Mouse (Mus musculus) midbrain, embryonic 13.5 days (tissue): ENCODE measurements at regions not wholly inside any gene's neighbourhood (a gene's known extent, or its start where the extent isn't known, plus 50 kb on each side); places are given as distances from the start of the nearest gene placed in this dataset.

Source experiments
- ATAC-seq: fragments of 200-750 bp; cut with Nextera tagmentation; 2 replicates; pipeline ENCODE4 v1.8.0; 2017; ENCODE audit warnings: mild to moderate bottlenecking, moderate TSS enrichment, moderate library complexity
- H3K27ac ChIP-seq: fragments of 300-500 bp; sonication (generic); 2 replicates; pipeline ENCODE4 v1.5.1; 2015; ENCODE audit warnings: inconsistent platforms, mild to moderate bottlenecking, moderate library complexity
- H3K27me3 ChIP-seq: fragments of 300-500 bp; sonication (generic); 2 replicates; pipeline ENCODE4 v1.6.1; 2015; ENCODE audit warnings: mild to moderate bottlenecking, inconsistent platforms
- H3K36me3 ChIP-seq: fragments of 300-500 bp; sonication (generic); 2 replicates; pipeline ENCODE4 v1.6.1; 2015; ENCODE audit warnings: mild to moderate bottlenecking, inconsistent platforms
- H3K4me1 ChIP-seq: fragments of 300-500 bp; sonication (generic); replicated peaks from 2 replicates; pipeline ENCODE4 v1.6.1; 2015; ENCODE audit warnings: inconsistent platforms
- H3K4me2 ChIP-seq: fragments of 300-500 bp; sonication (generic); replicated peaks from 2 replicates; pipeline ENCODE4 v1.6.1; 2015; ENCODE audit warnings: moderate library complexity, mild to moderate bottlenecking, inconsistent platforms
- H3K4me3 ChIP-seq: fragments of 300-500 bp; sonication (generic); replicated peaks from 2 replicates; pipeline ENCODE4 v1.5.1; 2015; ENCODE audit warnings: mild to moderate bottlenecking, inconsistent platforms
- H3K9ac ChIP-seq: fragments of 300-500 bp; sonication (generic); replicated peaks from 2 replicates; pipeline ENCODE4 v1.6.1; 2015; ENCODE audit warnings: mild to moderate bottlenecking, inconsistent platforms
- H3K9me3 ChIP-seq: fragments of 300-500 bp; sonication (generic); 2 replicates; pipeline ENCODE4 v1.6.1; 2016; ENCODE audit warnings: mild to moderate bottlenecking, inconsistent platforms
- WGBS: fragments of 180-500 bp; shearing (Covaris S2); methylation state at CpG from one replicate; pipeline ENCODE4 v1.1.7; 2015; 5-methylcytosine and 5-hydroxymethylcytosine counted together

DNA sequence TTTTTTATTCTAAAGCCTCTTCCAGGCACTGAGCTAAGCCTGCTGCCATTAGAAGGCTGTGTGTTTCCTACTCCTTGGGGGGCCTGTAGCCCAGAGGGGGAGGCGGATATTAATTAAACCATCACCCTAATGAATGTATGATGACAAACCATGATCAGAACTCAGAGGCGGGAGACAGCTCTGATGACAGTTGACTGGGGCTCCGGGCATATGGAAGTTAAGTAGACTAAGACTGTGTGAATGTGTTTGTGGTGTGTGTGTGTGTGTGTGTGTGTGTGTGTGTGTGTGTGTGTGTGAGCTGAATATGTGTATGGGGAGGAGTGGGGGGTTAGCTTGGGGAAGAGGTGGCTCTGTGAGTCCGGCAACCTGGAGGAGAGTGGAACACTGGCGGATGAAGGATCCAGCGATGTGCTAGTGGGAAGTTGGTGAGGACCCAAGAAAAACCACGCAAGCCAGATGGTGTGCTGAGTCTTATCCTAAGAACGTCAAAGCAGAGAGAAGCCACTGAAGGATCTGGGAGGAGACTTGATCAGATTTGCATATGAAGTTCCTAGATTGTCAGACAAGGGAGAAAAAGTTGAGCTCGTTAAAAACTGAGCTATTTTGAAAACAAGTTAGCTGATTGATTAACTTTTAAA lies 256.7 kb downstream of the Lmx1a start:
- Histone ChIP-seq H3K4me3 (no peak overlapping the region), H3K9ac (no peak overlapping the region), H3K4me2 (no peak overlapping the region), H3K27me3 (0 out of 2 replicates have a peak, but pooled peaks cover 2% of the 10 kb centered on the region), H3K9me3 (no peaks in the 10 kb centered on the region), H3K4me1 (peaks cover 8% of the 10 kb centered on the region), H3K36me3 (no peaks in the 10 kb centered on the region), H3K27ac (no peak overlapping the region)
- ATAC-seq: no peak
- WGBS: 66% methylated on average over 9 of the region's 9 CpGs

DNA sequence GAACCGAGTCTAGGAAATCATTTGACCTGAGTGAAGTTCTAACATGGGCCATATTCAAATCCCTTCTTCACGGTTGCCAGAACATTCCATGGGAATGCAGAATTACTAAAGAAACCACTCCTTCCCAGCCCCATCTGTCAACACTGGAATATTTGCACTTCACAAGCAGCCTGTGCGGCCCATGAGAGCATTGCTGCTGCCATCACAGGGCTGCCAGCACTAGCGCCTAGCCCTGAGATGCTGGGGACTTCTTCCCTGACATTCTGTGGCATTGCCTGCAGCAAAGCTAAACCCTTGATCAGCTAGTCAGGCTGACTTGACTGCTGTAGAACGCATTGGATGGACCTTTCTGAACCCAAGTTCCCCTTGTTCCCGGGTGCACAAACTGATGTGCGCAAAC lies 258.8 kb downstream of the Lmx1a start:
- Histone ChIP-seq H3K27ac (no peak overlapping the region), H3K36me3 (no peaks in the 10 kb centered on the region), H3K27me3 (0 out of 2 replicates have a peak, but pooled peaks cover 2% of the 10 kb centered on the region), H3K9ac (no peak overlapping the region), H3K4me1 (0 out of 2 replicates have a peak, but pooled peaks cover 3% of the 10 kb centered on the region), H3K4me3 (no peak overlapping the region), H3K4me2 (no peak overlapping the region), H3K9me3 (peaks cover 6% of the 10 kb centered on the region; the same call in 1 of the 2 replicates)
- peak; percentile 56; the same call in 1 of the 2 replicates for ATAC-seq
- 75% methylated on average over 7 of the region's 7 CpGs for WGBS

DNA sequence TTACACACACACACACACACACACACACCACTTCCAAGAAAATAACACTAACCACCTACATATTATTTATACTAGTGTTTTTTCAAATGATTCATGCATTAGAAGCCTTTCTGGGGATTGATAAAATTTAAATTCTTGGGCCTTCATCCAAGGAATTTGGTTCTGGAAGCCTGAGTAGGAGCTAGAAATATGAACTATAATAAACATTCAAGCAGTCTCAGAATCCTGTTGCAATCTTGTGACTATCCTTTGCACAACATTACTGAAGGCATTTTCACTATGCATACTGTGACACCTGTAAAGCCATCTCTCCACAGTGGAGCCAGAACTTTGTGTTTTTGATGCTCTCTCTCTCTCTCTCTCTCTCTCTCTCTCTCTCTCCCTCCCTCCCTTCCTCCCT lies 262.7 kb downstream of the Lmx1a start:
- no peak overlapping the region for H3K4me3 ChIP-seq
- H3K27ac ChIP-seq: no peak overlapping the region
- ATAC-seq: no peak
- H3K4me1 ChIP-seq: 0 out of 2 replicates have a peak, but pooled peaks cover 3% of the 10 kb centered on the region
- no peaks in the 10 kb centered on the region for H3K36me3 ChIP-seq
- H3K9ac ChIP-seq: no peak overlapping the region
- peaks cover 6% of the 10 kb centered on the region; the same call in 1 of the 2 replicates for H3K9me3 ChIP-seq
- H3K27me3 ChIP-seq: no peaks in the 10 kb centered on the region
- no peak overlapping the region for H3K4me2 ChIP-seq

DNA sequence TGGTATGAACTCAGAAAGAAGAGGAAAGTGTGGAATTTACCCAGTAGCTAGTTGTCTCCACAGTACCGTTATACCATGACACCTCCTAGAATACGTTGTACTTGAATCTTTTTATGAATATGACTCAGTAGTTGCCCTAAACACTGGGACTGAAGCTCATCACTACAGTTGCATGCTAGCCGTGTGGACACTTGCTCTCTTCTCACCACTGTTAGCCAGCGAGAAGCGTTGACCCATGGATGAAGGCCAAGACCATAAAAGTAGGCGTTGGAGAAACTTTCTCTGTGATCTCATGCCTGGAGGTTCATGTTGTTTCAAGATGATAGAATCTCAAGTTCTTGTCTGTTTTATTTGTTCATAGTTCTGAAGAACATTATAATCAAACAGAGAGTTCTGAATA lies 269.5 kb downstream of the Lmx1a start:
- ATAC-seq: no peak
- H3K27me3 ChIP-seq: no peaks in the 10 kb centered on the region
- H3K4me2 ChIP-seq: no peak overlapping the region
- no peaks in the 10 kb centered on the region for H3K9me3 ChIP-seq
- WGBS: 95% methylated on average over 6 of the region's 6 CpGs
- no peak overlapping the region for H3K9ac ChIP-seq
- H3K4me1 ChIP-seq: 0 out of 2 replicates have a peak, but pooled peaks cover 2% of the 10 kb centered on the region
- H3K36me3 ChIP-seq: no peaks in the 10 kb centered on the region
- no peak overlapping the region for H3K4me3 ChIP-seq
- no peak overlapping the region for H3K27ac ChIP-seq

DNA sequence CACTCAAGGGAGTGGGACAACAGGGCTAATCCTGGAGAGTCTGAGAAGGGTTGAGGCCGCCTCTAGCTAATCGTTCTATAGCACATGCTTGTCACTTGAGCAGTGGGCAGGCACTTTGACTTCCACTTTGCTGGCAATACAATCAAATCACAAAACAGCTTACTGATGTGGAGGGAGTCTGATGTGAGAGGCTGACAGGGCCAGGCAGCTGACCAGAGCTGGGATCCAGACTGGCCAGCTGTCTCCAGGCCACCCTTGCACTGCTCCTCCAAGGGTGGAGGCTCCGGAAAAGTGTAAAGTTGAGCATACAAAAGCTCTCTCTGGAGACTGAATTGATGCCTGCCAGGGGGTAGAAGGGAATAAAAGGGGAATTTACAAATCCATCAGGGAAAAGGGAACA lies 280.5 kb downstream of the Lmx1a start:
- Histone ChIP-seq H3K9me3 (no peaks in the 10 kb centered on the region), H3K4me2 (no peak overlapping the region), H3K27me3 (peaks cover 13% of the 10 kb centered on the region), H3K27ac (no peak overlapping the region), H3K9ac (no peak overlapping the region), H3K4me1 (0 out of 2 replicates have a peak, but pooled peaks cover 8% of the 10 kb centered on the region), H3K36me3 (no peaks in the 10 kb centered on the region), H3K4me3 (no peak overlapping the region)
- WGBS: 20% methylated on average over 3 of the region's 3 CpGs
- ATAC-seq: 0 out of 2 replicates have a peak, but pooled peaks have one; percentile 53

DNA sequence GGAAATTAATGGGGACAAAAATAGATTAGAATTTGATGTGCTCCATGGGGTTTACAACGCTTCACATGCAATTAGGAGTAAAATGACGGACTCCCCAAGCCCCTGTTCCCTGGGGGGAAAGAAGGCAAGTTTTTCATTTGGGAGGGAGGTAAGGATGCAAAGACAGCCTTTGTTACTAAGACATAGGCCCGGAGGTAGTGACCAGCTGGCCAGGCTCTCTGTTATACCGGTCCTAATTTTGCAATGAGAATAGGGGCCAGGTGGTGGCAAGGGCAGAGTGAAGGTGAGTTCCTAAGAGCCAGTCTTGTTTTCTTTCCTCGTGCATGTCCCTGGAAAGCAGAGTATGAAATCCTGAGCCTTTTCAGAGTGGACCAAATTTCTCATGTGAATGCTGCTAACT lies 280.9 kb downstream of the Lmx1a start:
- no peak for ATAC-seq
- Histone ChIP-seq H3K9ac (no peak overlapping the region), H3K4me3 (no peak overlapping the region), H3K9me3 (no peaks in the 10 kb centered on the region), H3K36me3 (no peaks in the 10 kb centered on the region), H3K4me2 (no peak overlapping the region), H3K27ac (no peak overlapping the region), H3K27me3 (peaks cover 13% of the 10 kb centered on the region), H3K4me1 (0 out of 2 replicates have a peak, but pooled peaks cover 8% of the 10 kb centered on the region)
- WGBS: 21% methylated on average over 5 of the region's 5 CpGs

DNA sequence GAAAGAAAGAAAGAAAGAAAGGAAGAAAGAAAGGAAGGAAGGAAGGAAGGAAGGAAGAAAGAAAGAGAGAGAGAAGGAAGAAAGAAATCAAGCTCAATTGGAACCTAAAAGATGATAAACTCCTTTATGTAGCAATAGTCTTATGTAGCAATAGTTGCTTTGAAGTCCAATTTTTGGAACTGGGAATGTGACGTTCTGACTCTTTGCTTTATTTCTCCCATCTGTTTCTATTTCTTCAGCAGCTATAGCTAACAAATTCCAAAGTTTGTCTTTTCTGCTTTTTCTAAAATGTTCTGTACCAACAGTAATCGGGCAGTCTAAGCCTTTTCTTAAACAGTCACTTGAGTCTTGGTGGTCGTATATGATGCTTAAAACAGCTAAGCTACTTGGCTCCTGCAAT lies 287.7 kb downstream of the Lmx1a start:
- Histone ChIP-seq H3K4me3 (no peak overlapping the region), H3K27ac (no peak overlapping the region), H3K9ac (no peak overlapping the region), H3K27me3 (no peaks in the 10 kb centered on the region), H3K9me3 (no peaks in the 10 kb centered on the region), H3K4me1 (no peaks in the 10 kb centered on the region), H3K36me3 (no peaks in the 10 kb centered on the region), H3K4me2 (no peak overlapping the region)
- ATAC-seq: no peak
- WGBS: 89% methylated on average over 3 of the region's 3 CpGs

DNA sequence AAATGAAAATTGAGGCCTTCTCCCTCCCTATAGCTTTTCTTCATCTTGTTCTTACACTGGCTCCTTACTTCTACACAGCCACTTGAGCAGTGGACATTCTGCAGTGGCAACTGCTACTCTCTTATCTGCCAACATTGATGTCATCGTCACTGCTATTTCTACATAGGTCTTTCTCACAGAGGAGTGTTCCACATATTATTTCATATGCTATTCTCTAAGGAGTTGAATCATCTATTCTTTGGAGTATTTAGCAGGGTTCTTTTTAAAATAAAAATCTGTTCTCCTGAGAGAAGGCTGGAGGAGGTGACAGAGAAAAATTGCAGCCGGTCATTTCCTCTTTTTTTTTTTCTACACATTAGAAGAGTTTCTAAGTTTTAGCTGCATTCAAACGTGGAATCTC lies 290.1 kb downstream of the Lmx1a start:
- Histone ChIP-seq H3K27me3 (no peaks in the 10 kb centered on the region), H3K4me1 (no peaks in the 10 kb centered on the region), H3K4me3 (no peak overlapping the region), H3K9ac (no peak overlapping the region), H3K27ac (no peak overlapping the region), H3K9me3 (no peaks in the 10 kb centered on the region), H3K4me2 (no peak overlapping the region), H3K36me3 (no peaks in the 10 kb centered on the region)
- no peak for ATAC-seq
- 87% methylated on average over 3 of the region's 3 CpGs for WGBS

DNA sequence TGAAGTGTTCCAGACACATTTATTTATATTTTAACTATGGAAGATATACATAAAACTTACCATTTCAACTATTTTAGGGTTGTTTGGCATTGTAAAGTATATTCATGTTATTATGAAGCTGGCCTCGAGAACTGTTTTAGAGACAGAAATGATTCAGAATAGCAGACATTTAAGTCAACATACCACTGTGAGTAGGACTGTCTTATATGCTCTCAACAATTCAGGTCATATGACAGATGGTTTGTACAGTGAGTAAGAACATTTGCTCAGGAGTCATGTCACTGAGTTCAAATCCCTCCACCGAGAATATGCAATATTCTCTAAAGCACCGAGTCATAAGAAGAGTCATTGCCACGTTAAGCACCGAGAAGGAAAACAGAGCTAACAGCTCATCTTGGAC lies 290.6 kb downstream of the Lmx1a start:
- H3K4me3 ChIP-seq: no peak overlapping the region
- ATAC-seq: no peak
- 95% methylated on average over 5 of the region's 5 CpGs for WGBS
- H3K4me2 ChIP-seq: no peak overlapping the region
- H3K36me3 ChIP-seq: no peaks in the 10 kb centered on the region
- H3K27ac ChIP-seq: no peak overlapping the region
- no peaks in the 10 kb centered on the region for H3K9me3 ChIP-seq
- no peak overlapping the region for H3K9ac ChIP-seq
- H3K27me3 ChIP-seq: no peaks in the 10 kb centered on the region
- no peaks in the 10 kb centered on the region for H3K4me1 ChIP-seq

DNA sequence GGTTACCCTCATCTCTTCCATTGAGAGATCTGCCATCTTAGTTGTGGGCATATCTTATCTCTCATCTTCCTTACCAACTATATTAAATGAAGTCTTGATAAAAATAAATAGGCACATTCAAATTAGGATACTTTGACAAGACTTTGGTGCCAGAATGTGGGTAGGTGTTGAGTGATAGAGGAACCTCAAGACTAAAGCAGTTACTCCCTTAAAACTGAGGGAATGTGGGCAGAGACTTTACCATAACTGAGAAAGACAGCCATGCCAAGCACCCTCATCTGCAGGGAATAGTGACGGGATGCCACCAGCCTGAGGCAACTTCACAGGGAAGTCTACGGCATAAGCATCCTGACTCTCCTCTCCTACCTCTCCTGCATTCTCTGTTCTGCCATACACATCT lies 292.3 kb downstream of the Lmx1a start:
- 95% methylated on average over 2 of the region's 2 CpGs for WGBS

DNA sequence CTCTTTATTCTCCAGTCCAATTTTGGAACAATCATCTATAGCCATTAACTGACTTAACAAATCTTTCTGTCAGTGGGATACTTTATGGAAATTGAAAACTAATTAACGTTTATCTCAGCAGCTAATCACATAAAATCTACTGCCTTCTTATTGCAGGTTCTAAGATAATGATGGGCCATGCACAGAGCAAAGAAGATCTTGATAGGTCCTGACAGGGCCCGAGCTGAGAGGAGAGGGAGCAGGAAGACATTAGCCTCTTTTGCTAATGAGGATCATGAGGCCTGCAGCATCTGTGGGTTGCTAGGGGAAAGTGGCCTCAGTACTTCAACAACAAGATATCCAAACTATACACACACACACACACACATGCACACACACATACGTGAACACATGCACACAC lies 318.4 kb downstream of the Lmx1a start:
- H3K4me1 ChIP-seq: 0 out of 2 replicates have a peak, but pooled peaks cover 3% of the 10 kb centered on the region
- no peak overlapping the region for H3K4me3 ChIP-seq
- no peaks in the 10 kb centered on the region for H3K27me3 ChIP-seq
- H3K27ac ChIP-seq: no peak overlapping the region
- no peaks in the 10 kb centered on the region for H3K36me3 ChIP-seq
- H3K9me3 ChIP-seq: peaks cover 3% of the 10 kb centered on the region; the same call in 1 of the 2 replicates
- ATAC-seq: no peak
- 85% methylated on average over 3 of the region's 3 CpGs for WGBS
- H3K9ac ChIP-seq: no peak overlapping the region
- no peak overlapping the region for H3K4me2 ChIP-seq

More for the DNA sequence above, 292.3 kb downstream of the Lmx1a start:
- no peaks in the 10 kb centered on the region for H3K9me3 ChIP-seq
- H3K36me3 ChIP-seq: no peaks in the 10 kb centered on the region
- no peak overlapping the region for H3K4me2 ChIP-seq
- no peak overlapping the region for H3K4me3 ChIP-seq
- H3K9ac ChIP-seq: no peak overlapping the region
- H3K27ac ChIP-seq: no peak overlapping the region
- no peak for ATAC-seq
- no peaks in the 10 kb centered on the region for H3K27me3 ChIP-seq
- H3K4me1 ChIP-seq: no peaks in the 10 kb centered on the region

DNA sequence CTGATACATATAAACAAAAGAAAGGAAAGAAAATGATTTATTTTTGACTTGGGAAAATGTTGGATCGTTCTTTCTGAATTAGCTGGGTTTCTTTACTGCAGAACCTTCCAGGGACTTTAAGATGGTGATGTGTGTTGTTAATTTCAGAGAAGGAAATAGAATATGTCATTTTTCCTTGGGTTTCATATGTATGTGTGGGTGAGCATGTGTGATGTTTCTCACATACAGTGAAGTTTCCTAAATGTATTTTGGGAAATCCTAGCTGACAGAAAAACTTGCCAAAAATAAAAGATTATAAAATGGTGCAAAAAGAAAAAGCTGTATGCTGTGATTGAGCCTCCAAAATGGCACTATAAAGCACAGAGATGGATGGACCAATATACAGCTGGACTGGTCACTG lies 319.2 kb downstream of the Lmx1a start:
- Histone ChIP-seq H3K27me3 (no peaks in the 10 kb centered on the region), H3K9ac (no peak overlapping the region), H3K27ac (no peak overlapping the region), H3K36me3 (no peaks in the 10 kb centered on the region), H3K4me1 (no peaks in the 10 kb centered on the region), H3K4me3 (no peak overlapping the region), H3K4me2 (no peak overlapping the region), H3K9me3 (peaks cover 3% of the 10 kb centered on the region; the same call in 1 of the 2 replicates)
- no peak for ATAC-seq
- 89% methylated on average over 1 of the region's 1 CpGs for WGBS

DNA sequence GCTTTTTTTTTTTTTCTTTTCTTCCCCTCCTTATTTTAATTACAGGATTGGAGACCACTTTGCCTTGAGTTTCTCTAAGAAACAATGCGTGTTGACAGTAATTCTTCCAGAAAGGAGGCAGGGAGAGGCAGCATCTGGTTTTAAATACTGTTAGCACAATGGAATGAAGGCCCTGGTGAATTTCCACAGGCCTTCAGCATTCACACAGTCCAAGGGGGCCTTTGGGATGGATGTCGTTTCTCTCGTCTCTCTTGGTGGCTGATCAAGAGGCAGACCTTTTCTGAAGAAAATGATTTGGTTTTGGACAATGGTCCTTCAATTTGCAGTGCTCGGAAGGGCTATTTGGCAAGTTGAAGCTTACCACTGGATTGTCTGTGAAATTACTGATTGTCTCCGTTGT lies 321.4 kb downstream of the Lmx1a start:
- Histone ChIP-seq H3K9ac (no peak overlapping the region), H3K36me3 (no peaks in the 10 kb centered on the region), H3K4me1 (no peaks in the 10 kb centered on the region), H3K4me3 (no peak overlapping the region), H3K27ac (no peak overlapping the region), H3K27me3 (no peaks in the 10 kb centered on the region), H3K4me2 (no peak overlapping the region), H3K9me3 (peaks cover 3% of the 10 kb centered on the region; the same call in 1 of the 2 replicates)
- 49% methylated on average over 5 of the region's 5 CpGs for WGBS
- ATAC-seq: no peak
